Mouse (Mus musculus): Measurements from ENCODE around the gene 2010111I01Rik.
A peak's percentile ranks its signal among the peaks of the same experiment; 100 is the strongest.
"Not testable (repeated sequence)": the region's sequence is repeated elsewhere in the genome, so short reads cannot be mapped to it uniquely, and the experiment has no call there.

2010111I01Rik gene

GRCm38 (mm10) chr13:63074676-63074991, 109.9 kb downstream of the 2010111I01Rik start:
- DNase-seq (ENCODE audit: low read depth, low spot score), result no peak

- DNase-seq (ENCODE audit: low read depth, low spot score), result no peak
These were observed 110.7 kb downstream of the 2010111I01Rik start for GRCm38 (mm10) chr13:63075331-63075855.

GRCm38 (mm10) chr13:63080191-63080590, 115.5 kb downstream of the 2010111I01Rik start:
- DNase-seq (ENCODE audit: low read depth, low spot score), result peak; percentile 65

- DNase-seq (ENCODE audit: low read depth, low spot score), result no peak
These were observed 116.1 kb downstream of the 2010111I01Rik start for GRCm38 (mm10) chr13:63080823-63081222.

- peak; percentile 20 for DNase-seq (ENCODE audit: low read depth, low spot score)
These were observed 118.0 kb downstream of the 2010111I01Rik start for GRCm38 (mm10) chr13:63082555-63083136.

GRCm38 (mm10) chr13:63083139-63083538, 118.4 kb downstream of the 2010111I01Rik start:
- DNase-seq (ENCODE audit: low read depth, low spot score), result not testable (repeated sequence)

GRCm38 (mm10) chr13:63083663-63084062, 119.0 kb downstream of the 2010111I01Rik start:
- no peak for DNase-seq (ENCODE audit: low read depth, low spot score)

GRCm38 (mm10) chr13:63087865-63088683, 123.4 kb downstream of the 2010111I01Rik start:
- DNase-seq (ENCODE audit: low read depth, low spot score), result no peak

GRCm38 (mm10) chr13:63089513-63089912, 124.8 kb downstream of the 2010111I01Rik start:
- no peak for DNase-seq (ENCODE audit: low read depth, low spot score)

GRCm38 (mm10) chr13:63091246-63091645, 126.6 kb downstream of the 2010111I01Rik start:
- DNase-seq (ENCODE audit: low read depth, low spot score), result no peak

- no peak for DNase-seq (ENCODE audit: low read depth, low spot score)
These were observed 127.6 kb downstream of the 2010111I01Rik start for GRCm38 (mm10) chr13:63092299-63092698.

- DNase-seq (ENCODE audit: low read depth, low spot score), result no peak
These were observed 128.2 kb downstream of the 2010111I01Rik start for GRCm38 (mm10) chr13:63092874-63093273.

GRCm38 (mm10) chr13:63093636-63094035, 128.9 kb downstream of the 2010111I01Rik start:
- DNase-seq (ENCODE audit: low read depth, low spot score), result no peak

GRCm38 (mm10) chr13:63094317-63095131, 129.8 kb downstream of the 2010111I01Rik start:
- peak; percentile 98 for DNase-seq (ENCODE audit: low read depth, low spot score)

GRCm38 (mm10) chr13:63096764-63097163, 132.1 kb downstream of the 2010111I01Rik start:
- no peak for DNase-seq (ENCODE audit: low read depth, low spot score)

- no peak for DNase-seq (ENCODE audit: low read depth, low spot score)
These were observed 132.8 kb downstream of the 2010111I01Rik start for GRCm38 (mm10) chr13:63097440-63097930.

- DNase-seq (ENCODE audit: low read depth, low spot score), result peak; percentile 77
These were observed 137.1 kb downstream of the 2010111I01Rik start for GRCm38 (mm10) chr13:63101761-63102160.

GRCm38 (mm10) chr13:63102848-63103585, 138.3 kb downstream of the 2010111I01Rik start:
- no peak for DNase-seq (ENCODE audit: low read depth, low spot score)

GRCm38 (mm10) chr13:63106574-63106973, 141.9 kb downstream of the 2010111I01Rik start:
- DNase-seq (ENCODE audit: low read depth, low spot score), result no peak

- DNase-seq (ENCODE audit: low read depth, low spot score), result no peak
These were observed 143.9 kb downstream of the 2010111I01Rik start for GRCm38 (mm10) chr13:63108601-63109000.
